Mouse (Mus musculus): ENCODE data around the gene Dgkz.

GRCm38 (mm10) chr2:91963443-91963932 is 12.2 kb downstream of the Dgkz start:
- TF ChIP-seq POLR2A (IDR thresholded peaks at IDR 0.05; ENCODE audit: low read depth, low read length) (peak; percentile 78), CTCF (IDR thresholded peaks at IDR 0.05; ENCODE audit: extremely low read depth, insufficient read length, insufficient replicate concordance, low read depth, low read length) (peak; percentile 73)

Measured in small intestine, adult 2 months (tissue).